Mouse (Mus musculus): ENCODE results near the gene Epha10. TPM values are rescaled to one million over a fixed set of nuclear protein-coding genes. Genes with fewer than 3 reads are reported as not detected.

Epha10 gene
- polyA plus RNA-seq, 1 experiment from 2014 or later, result 10.9 TPM

Other genes with a start within 250 kb of the Epha10 start
- gene Pou3f1, start 224.1 kb upstream of the Epha10 start, polyA plus RNA-seq (2015; fragmentation: Nextera tagmentation; extraction: Ambion mirVana), result 3.0 and 6.7 TPM in 2 replicates
- gene Utp11, start 187.3 kb upstream of the Epha10 start, polyA plus RNA-seq (2015; fragmentation: Nextera tagmentation; extraction: Ambion mirVana), result 37.9 TPM in 2 replicates
- 1.5 and 2.1 TPM in 2 replicates for gene Fhl3, start 180.2 kb upstream of the Epha10 start, polyA plus RNA-seq (2015; fragmentation: Nextera tagmentation; extraction: Ambion mirVana)
- gene Sf3a3, start 166.1 kb upstream of the Epha10 start, polyA plus RNA-seq (2015; fragmentation: Nextera tagmentation; extraction: Ambion mirVana), result 86.1 and 93.2 TPM in 2 replicates
- gene Inpp5b, start 139.0 kb upstream of the Epha10 start, polyA plus RNA-seq (2015; fragmentation: Nextera tagmentation; extraction: Ambion mirVana), result 18.4 and 23.7 TPM in 2 replicates
- 11.5 and 14.0 TPM in 2 replicates for gene Mtf1, start 78.8 kb upstream of the Epha10 start, polyA plus RNA-seq (2015; fragmentation: Nextera tagmentation; extraction: Ambion mirVana)
- 42.6 and 43.0 TPM in 2 replicates for gene Yrdc, start 30.2 kb upstream of the Epha10 start, polyA plus RNA-seq (2015; fragmentation: Nextera tagmentation; extraction: Ambion mirVana)
- gene 1110065P20Rik, start 29.7 kb upstream of the Epha10 start, polyA plus RNA-seq (2015; fragmentation: Nextera tagmentation; extraction: Ambion mirVana), result 92.7 and 102 TPM in 2 replicates
- gene Maneal, start 18.7 kb upstream of the Epha10 start, polyA plus RNA-seq (2015; fragmentation: Nextera tagmentation; extraction: Ambion mirVana), result 10.5 and 10.6 TPM in 2 replicates
- gene 9930104L06Rik, start 56.1 kb downstream of the Epha10 start, polyA plus RNA-seq (2015; fragmentation: Nextera tagmentation; extraction: Ambion mirVana), result 13.2 and 16.5 TPM in 2 replicates
- 32.2 and 37.2 TPM in 2 replicates for gene Cdca8, start 58.4 kb downstream of the Epha10 start, polyA plus RNA-seq (2015; fragmentation: Nextera tagmentation; extraction: Ambion mirVana)
- gene Rspo1, start 105.5 kb downstream of the Epha10 start, polyA plus RNA-seq (2015; fragmentation: Nextera tagmentation; extraction: Ambion mirVana), result 1.8 and 2.4 TPM in 2 replicates
- 85.7 and 88.9 TPM in 2 replicates for gene Gnl2, start 135.7 kb downstream of the Epha10 start, polyA plus RNA-seq (2015; fragmentation: Nextera tagmentation; extraction: Ambion mirVana)
- gene Dnali1, start 184.8 kb downstream of the Epha10 start, polyA plus RNA-seq (2015; fragmentation: Nextera tagmentation; extraction: Ambion mirVana), result 1.2 and 1.4 TPM in 2 replicates
- 20.6 and 22.0 TPM in 2 replicates for gene Snip1, start 185.8 kb downstream of the Epha10 start, polyA plus RNA-seq (2015; fragmentation: Nextera tagmentation; extraction: Ambion mirVana)
- 147 and 151 TPM in 2 replicates for gene Meaf6, start 204.2 kb downstream of the Epha10 start, polyA plus RNA-seq (2015; fragmentation: Nextera tagmentation; extraction: Ambion mirVana)
- gene Zc3h12a, start 246.9 kb downstream of the Epha10 start, polyA plus RNA-seq (2015; fragmentation: Nextera tagmentation; extraction: Ambion mirVana), result 0.23 and 0.31 TPM in 2 replicates

Measured in hindbrain, embryonic 16.5 days (tissue).